Mouse (Mus musculus): ENCODE measurements at regions not wholly inside any gene's neighbourhood (a gene's known extent, or its start where the extent isn't known, plus 50 kb on each side); places are given as distances from the start of the nearest gene placed in this dataset.
A peak's percentile ranks its signal among the peaks of the same experiment; 100 is the strongest.

DNA sequence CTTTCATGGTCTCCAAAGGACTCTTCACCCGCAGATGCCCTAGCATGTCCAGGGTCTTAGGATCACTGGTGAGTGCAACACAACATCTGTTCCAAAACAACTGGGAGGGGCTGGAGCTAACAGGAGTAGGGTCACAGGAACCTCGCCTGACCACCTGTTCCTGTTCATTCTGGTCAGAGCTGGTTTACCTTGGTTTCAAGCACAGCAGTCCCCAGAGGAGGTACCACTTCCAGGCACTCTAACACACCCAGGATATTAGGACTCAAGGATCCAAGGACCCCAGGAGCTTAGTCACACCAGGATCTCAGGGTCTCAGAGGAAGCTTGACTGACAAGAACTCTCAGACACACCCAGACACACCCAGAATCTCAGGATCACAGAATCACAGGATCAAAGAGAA is 94.9 kb upstream of the Plscr5 start:
- Histone ChIP-seq H3K27me3 (replicated peaks) (no peaks in the 10 kb centered on the region), H3K36me3 (replicated peaks; ENCODE audit: low read length) (no peaks in the 10 kb centered on the region), H3K4me3 (replicated peaks) (no peak overlapping the region), H3K9me3 (no peaks in the 10 kb centered on the region), H3K4me1 (no peaks in the 10 kb centered on the region)
- TF ChIP-seq FLI1 (IDR thresholded peaks at IDR 0.05; ENCODE audit: low read length) (no peak), GATA1 (IDR thresholded peaks at IDR 0.05; ENCODE audit: borderline replicate concordance, low read length) (no peak)

DNA sequence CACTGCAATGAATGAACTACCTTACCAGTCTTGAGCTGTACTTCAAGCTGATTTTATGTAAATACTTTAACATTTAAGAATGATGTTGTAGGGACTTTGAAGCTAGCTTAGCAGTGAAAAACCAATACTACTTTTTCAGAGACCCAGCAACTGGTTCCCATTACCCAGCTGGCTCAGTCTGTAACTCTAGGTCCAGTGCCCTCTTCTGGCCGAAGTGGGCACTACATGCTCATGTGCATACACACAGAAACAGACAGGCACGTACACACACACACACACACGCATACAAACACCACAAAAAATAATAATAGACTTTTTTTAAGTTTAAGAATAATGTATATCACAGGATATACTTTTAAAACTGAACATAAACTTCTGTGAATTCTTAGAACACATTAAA is 63.2 kb upstream of the Plscr5 start:
- Histone ChIP-seq H3K36me3 (replicated peaks; ENCODE audit: low read length) (no peaks in the 10 kb centered on the region), H3K4me3 (replicated peaks) (no peak overlapping the region), H3K27me3 (replicated peaks) (no peaks in the 10 kb centered on the region), H3K4me1 (no peaks in the 10 kb centered on the region), H3K9me3 (no peaks in the 10 kb centered on the region)
- TF ChIP-seq FLI1 (IDR thresholded peaks at IDR 0.05; ENCODE audit: low read length) (no peak), GATA1 (IDR thresholded peaks at IDR 0.05; ENCODE audit: borderline replicate concordance, low read length) (no peak)

DNA sequence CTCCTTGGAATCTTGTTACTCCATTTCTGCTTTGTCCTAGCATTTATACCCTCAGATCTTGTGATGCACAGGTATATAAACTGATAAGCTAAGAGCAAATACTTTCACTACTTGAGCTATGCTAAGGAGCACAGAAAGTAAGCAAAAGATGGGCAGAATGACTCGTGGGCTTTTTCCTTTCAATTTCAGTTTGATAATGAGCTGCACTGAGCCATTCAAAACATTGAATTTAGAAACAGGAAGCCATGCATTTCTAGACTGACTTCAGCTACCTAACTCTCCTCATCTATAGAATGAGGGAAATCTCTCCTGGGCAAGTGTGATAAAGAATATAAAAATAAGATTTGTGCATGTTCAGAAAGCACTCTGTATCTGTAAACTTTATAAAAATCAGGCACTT is 62.3 kb upstream of the Plscr5 start:
- no peaks in the 10 kb centered on the region for H3K4me1 ChIP-seq
- TF ChIP-seq FLI1 (IDR thresholded peaks at IDR 0.05; ENCODE audit: low read length), result no peak
- no peak for TF ChIP-seq GATA1 (IDR thresholded peaks at IDR 0.05; ENCODE audit: borderline replicate concordance, low read length)
- H3K9me3 ChIP-seq, result no peaks in the 10 kb centered on the region
- no peaks in the 10 kb centered on the region for H3K27me3 ChIP-seq (replicated peaks)
- peak overlapping the region; percentile 66 for H3K4me3 ChIP-seq (replicated peaks)
- no peaks in the 10 kb centered on the region for H3K36me3 ChIP-seq (replicated peaks; ENCODE audit: low read length)

DNA sequence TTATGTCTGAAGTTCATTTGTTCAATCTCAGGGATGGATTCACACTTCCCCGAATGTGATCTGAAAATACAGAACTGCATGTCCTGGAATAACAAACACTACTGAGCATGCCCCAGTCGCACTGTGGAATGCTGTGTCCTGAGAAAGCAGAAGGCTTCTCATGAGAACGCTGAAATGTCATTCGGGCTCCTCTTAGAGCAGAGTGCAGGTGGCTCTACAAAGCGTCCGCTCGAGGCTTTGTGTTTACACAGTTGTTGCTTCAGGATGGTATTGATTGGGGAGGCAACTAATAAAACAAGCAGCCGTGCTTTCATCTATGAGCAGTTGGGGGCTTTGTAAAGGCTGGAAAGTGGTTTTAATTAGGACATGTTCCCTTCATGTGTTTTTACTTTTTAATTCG is 60.3 kb upstream of the Plscr5 start:
- TF ChIP-seq FLI1 (IDR thresholded peaks at IDR 0.05; ENCODE audit: low read length) (no peak), GATA1 (IDR thresholded peaks at IDR 0.05; ENCODE audit: borderline replicate concordance, low read length) (no peak)
- H3K36me3 ChIP-seq (replicated peaks; ENCODE audit: low read length), result no peaks in the 10 kb centered on the region
- no peaks in the 10 kb centered on the region for H3K4me1 ChIP-seq
- no peak overlapping the region for H3K4me3 ChIP-seq (replicated peaks)
- no peaks in the 10 kb centered on the region for H3K27me3 ChIP-seq (replicated peaks)
- no peaks in the 10 kb centered on the region for H3K9me3 ChIP-seq

DNA sequence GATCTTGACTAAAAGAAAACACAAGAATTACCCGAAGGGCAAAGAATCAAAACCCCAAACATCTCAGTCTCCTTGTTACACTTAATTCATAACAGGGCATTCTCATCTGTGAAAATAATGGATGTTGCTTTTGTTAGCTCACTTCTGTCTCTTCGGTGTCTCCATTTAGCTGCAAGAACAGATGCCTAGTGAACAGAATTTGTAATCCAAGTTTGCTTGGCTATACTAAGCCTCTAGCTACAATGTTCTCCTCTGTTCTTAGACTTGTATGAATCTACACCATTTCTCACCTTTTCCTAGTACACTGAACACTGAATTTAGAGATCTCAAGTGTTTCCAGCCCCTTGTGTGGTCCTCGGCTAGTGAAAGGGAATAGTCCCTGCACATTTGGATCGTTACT is 50.8 kb upstream of the Plscr5 start:
- no peak for TF ChIP-seq FLI1 (IDR thresholded peaks at IDR 0.05; ENCODE audit: low read length)
- no peak for TF ChIP-seq GATA1 (IDR thresholded peaks at IDR 0.05; ENCODE audit: borderline replicate concordance, low read length)
- Histone ChIP-seq H3K9me3 (no peaks in the 10 kb centered on the region), H3K27me3 (replicated peaks) (no peaks in the 10 kb centered on the region), H3K36me3 (replicated peaks; ENCODE audit: low read length) (no peaks in the 10 kb centered on the region), H3K4me3 (replicated peaks) (no peak overlapping the region), H3K4me1 (peaks cover 12% of the 10 kb centered on the region)

Data from megakaryocyte, embryonic 14.5 days (primary cell).